Mouse (Mus musculus): Measurements from ENCODE around the gene Mapt.
"Not testable (repeated sequence)": the region's sequence is repeated elsewhere in the genome, so short reads cannot be mapped to it uniquely, and the experiment has no call there.

Gene Mapt

GRCm38 (mm10) chr11:104233574-104234206 lies 2.5 kb downstream of the Mapt start:
- DNase-seq (ENCODE audit: low spot score in 2 of 2) = peak in 1 of 2 experiments; percentile 18

- no peak for DNase-seq (ENCODE audit: low spot score in 2 of 2)
Observed at GRCm38 (mm10) chr11:104234680-104235079, 3.5 kb downstream of the Mapt start.

- no peak for DNase-seq (ENCODE audit: low spot score in 2 of 2)
Observed at GRCm38 (mm10) chr11:104235881-104236280, 4.7 kb downstream of the Mapt start.

GRCm38 (mm10) chr11:104237226-104237625 lies 6.0 kb downstream of the Mapt start:
- DNase-seq (ENCODE audit: low spot score in 2 of 2) = peak; percentile 66 to 82

GRCm38 (mm10) chr11:104237958-104238747 lies 7.0 kb downstream of the Mapt start:
- no peak for DNase-seq (ENCODE audit: low spot score in 2 of 2)

GRCm38 (mm10) chr11:104245478-104245877 lies 14.3 kb downstream of the Mapt start:
- not testable (repeated sequence) for DNase-seq (ENCODE audit: low spot score in 2 of 2)

GRCm38 (mm10) chr11:104246171-104246694 lies 15.0 kb downstream of the Mapt start:
- DNase-seq (ENCODE audit: low spot score in 2 of 2) = peak in 1 of 2 experiments; percentile 26

- DNase-seq (ENCODE audit: low spot score in 2 of 2) = no peak
Observed at GRCm38 (mm10) chr11:104247141-104247717, 16.0 kb downstream of the Mapt start.

GRCm38 (mm10) chr11:104249420-104249819 lies 18.2 kb downstream of the Mapt start:
- peak in 1 of 2 experiments; percentile 54 for DNase-seq (ENCODE audit: low spot score in 2 of 2)

GRCm38 (mm10) chr11:104251121-104251520 lies 19.9 kb downstream of the Mapt start:
- no peak for DNase-seq (ENCODE audit: low spot score in 2 of 2)

GRCm38 (mm10) chr11:104252094-104252493 lies 20.9 kb downstream of the Mapt start:
- DNase-seq (ENCODE audit: low spot score in 2 of 2) = no peak

- no peak for DNase-seq (ENCODE audit: low spot score in 2 of 2)
Observed at GRCm38 (mm10) chr11:104254408-104255039, 23.3 kb downstream of the Mapt start.

- DNase-seq (ENCODE audit: low spot score in 2 of 2) = peak in 1 of 2 experiments; percentile 43
Observed at GRCm38 (mm10) chr11:104256179-104256578, 25.0 kb downstream of the Mapt start.

- DNase-seq (ENCODE audit: low spot score in 2 of 2) = no peak
Observed at GRCm38 (mm10) chr11:104258991-104259390, 27.8 kb downstream of the Mapt start.

- DNase-seq (ENCODE audit: low spot score in 2 of 2) = no peak
Observed at GRCm38 (mm10) chr11:104264683-104265082, 33.5 kb downstream of the Mapt start.

- DNase-seq (ENCODE audit: low spot score in 2 of 2) = no peak
Observed at GRCm38 (mm10) chr11:104265669-104266068, 34.5 kb downstream of the Mapt start.

GRCm38 (mm10) chr11:104267380-104267779 lies 36.2 kb downstream of the Mapt start:
- peak in 1 of 2 experiments; percentile 65 for DNase-seq (ENCODE audit: low spot score in 2 of 2)

GRCm38 (mm10) chr11:104269385-104269822 lies 38.2 kb downstream of the Mapt start:
- peak in 1 of 2 experiments; percentile 40 for DNase-seq (ENCODE audit: low spot score in 2 of 2)

- DNase-seq (ENCODE audit: low spot score in 2 of 2) = no peak
Observed at GRCm38 (mm10) chr11:104270452-104270851, 39.3 kb downstream of the Mapt start.

- no peak for DNase-seq (ENCODE audit: low spot score in 2 of 2)
Observed at GRCm38 (mm10) chr11:104270876-104271275, 39.7 kb downstream of the Mapt start.

- DNase-seq (ENCODE audit: low spot score in 2 of 2) = no peak
Observed at GRCm38 (mm10) chr11:104271876-104272275, 40.7 kb downstream of the Mapt start.

GRCm38 (mm10) chr11:104272352-104272751 lies 41.2 kb downstream of the Mapt start:
- DNase-seq (ENCODE audit: low spot score in 2 of 2) = peak; percentile 68 to 71
